Mouse (Mus musculus) liver, adult (tissue): ENCODE data around the gene Slitrk5.

ENCODE experiments used
- GATA4 ChIP-seq: IDR thresholded peaks from 2 replicates; pipeline ENCODE4 v1.6.1; 2014; ENCODE audit warnings: mild to moderate bottlenecking, low read length; ENCODE audit not compliant: insufficient replicate concordance

Gene Slitrk5

GRCm38 (mm10) chr14:111674664-111675147 lies at the start of gene Slitrk5:
Gene Slitrk5 (plus strand): TSS chr14:111675097.
- TF ChIP-seq GATA4: no peak

GRCm38 (mm10) chr14:111672942-111673341 lies 2.0 kb upstream of the Slitrk5 start:
- no peak for TF ChIP-seq GATA4

- no peak for TF ChIP-seq GATA4
These were observed 591 bp downstream of the Slitrk5 start for GRCm38 (mm10) chr14:111675211-111676165.

- TF ChIP-seq GATA4: no peak
These were observed 1.3 kb downstream of the Slitrk5 start for GRCm38 (mm10) chr14:111676166-111676581.

- no peak for TF ChIP-seq GATA4
These were observed 2.0 kb downstream of the Slitrk5 start for GRCm38 (mm10) chr14:111676851-111677291.

- no peak for TF ChIP-seq GATA4
These were observed 2.6 kb downstream of the Slitrk5 start for GRCm38 (mm10) chr14:111677361-111678070.

GRCm38 (mm10) chr14:111680271-111680670 lies 5.4 kb downstream of the Slitrk5 start:
- TF ChIP-seq GATA4: no peak

- TF ChIP-seq GATA4: no peak
These were observed 6.3 kb downstream of the Slitrk5 start for GRCm38 (mm10) chr14:111681092-111681708.

- TF ChIP-seq GATA4: no peak
These were observed 6.9 kb downstream of the Slitrk5 start for GRCm38 (mm10) chr14:111681773-111682172.

GRCm38 (mm10) chr14:111683543-111683942 lies 8.6 kb downstream of the Slitrk5 start:
- TF ChIP-seq GATA4: no peak

- no peak for TF ChIP-seq GATA4
These were observed 54.9 kb downstream of the Slitrk5 start for GRCm38 (mm10) chr14:111729833-111730232.
